Mouse (Mus musculus) CH12.LX (cell line): Measurements from ENCODE around the gene Sod3. TPM values are rescaled to one million over a fixed set of nuclear protein-coding genes. Genes with fewer than 3 reads are reported as not detected.

Source experiments
- DNase-seq: peaks from one replicate; pipeline ENCODE4 v3.0.0-alpha.2; 2013; ENCODE audit errors: extremely low read depth
- H3K27ac ChIP-seq: 2 replicates; pipeline ENCODE4 v1.5.1; 2012; ENCODE audit warnings: low read depth, mild to moderate bottlenecking, control low read depth, moderate library complexity; ENCODE audit not compliant: insufficient read depth
- H3K27me3 ChIP-seq: replicated peaks from 2 replicates; pipeline ENCODE3; 2012; ENCODE audit warnings: inconsistent platforms
- H3K36me3 ChIP-seq, 2 experiments: replicated peaks in 1 of 2; 2 replicates each; pipeline versions ENCODE3 to v1.6.1; 2012; ENCODE audit warnings: inconsistent platforms in 1 of 2, low read length in 1 of 2, mild to moderate bottlenecking in 1 of 2, mixed read lengths in 1 of 2, moderate library complexity in 1 of 2; ENCODE audit not compliant: control insufficient read depth in 1 of 2, insufficient read depth in 1 of 2
- H3K4me1 ChIP-seq, 2 experiments: 2 replicates each; pipeline ENCODE4 v1.6.1; 2012; ENCODE audit warnings: inconsistent platforms in 1 of 2, moderate library complexity in 1 of 2; ENCODE audit not compliant: insufficient read depth in 2 of 2, control insufficient read depth in 1 of 2
- H3K4me2 ChIP-seq: 2 replicates; pipeline ENCODE4 v1.6.1; 2012; ENCODE audit warnings: low read depth, mild to moderate bottlenecking, control low read depth; ENCODE audit not compliant: poor library complexity, insufficient read depth, severe bottlenecking
- H3K4me3 ChIP-seq, 3 experiments: fragments of 150-350 bp in 1 of 3; sonication (generic) in 1 of 3; replicated peaks in 1 of 3; 2 replicates each; pipeline versions ENCODE3 to v1.5.1; 2011 to 2012; ENCODE audit warnings: low read depth in 2 of 3, low read length in 2 of 3, mild to moderate bottlenecking in 2 of 3, moderate library complexity in 2 of 3, control low read depth in 1 of 3, improper control_type of control experiment in 1 of 3, inconsistent platforms in 1 of 3, mixed read lengths in 1 of 3; ENCODE audit not compliant: poor library complexity in 1 of 3
- H3K79me2 ChIP-seq: replicated peaks from 2 replicates; pipeline ENCODE4 v1.6.1; 2012; ENCODE audit warnings: mild to moderate bottlenecking, moderate library complexity; ENCODE audit not compliant: control insufficient read depth, poor library complexity, insufficient read depth, severe bottlenecking; ENCODE audit errors: extremely low read depth
- H3K9ac ChIP-seq: 2 replicates; pipeline ENCODE4 v1.6.1; 2012; ENCODE audit warnings: low read depth, mild to moderate bottlenecking, control low read depth, moderate library complexity; ENCODE audit not compliant: insufficient read depth
- H3K9me3 ChIP-seq: replicated peaks from 2 replicates; pipeline ENCODE3; 2012; ENCODE audit warnings: low read length, inconsistent platforms, mixed read lengths
- BHLHE40 ChIP-seq: IDR thresholded peaks from 2 replicates; pipeline ENCODE4 v1.6.1; 2011; ENCODE audit warnings: mild to moderate bottlenecking, low read depth, low read length, improper control_type of control experiment
- CHD2 ChIP-seq: IDR thresholded peaks from 2 replicates; pipeline ENCODE4 v1.6.1; 2011; ENCODE audit warnings: low read length, improper control_type of control experiment
- ELF1 ChIP-seq: IDR thresholded peaks from 2 replicates; pipeline ENCODE4 v1.6.1; 2014; ENCODE audit warnings: low read depth, mild to moderate bottlenecking, inconsistent platforms, low read length, improper control_type of control experiment
- EP300 ChIP-seq: IDR thresholded peaks from 2 replicates; pipeline ENCODE4 v1.6.1; 2011; ENCODE audit warnings: low read length, improper control_type of control experiment
- ETS1 ChIP-seq: conservative IDR thresholded peaks from 2 replicates; pipeline ENCODE4 v1.6.1; 2012; ENCODE audit warnings: low read depth, mild to moderate bottlenecking, inconsistent platforms, low read length, improper control_type of control experiment, moderate library complexity
- IRF4 ChIP-seq: IDR thresholded peaks from 2 replicates; pipeline ENCODE4 v1.6.1; 2014; ENCODE audit warnings: low read depth, mild to moderate bottlenecking, inconsistent platforms, low read length, improper control_type of control experiment
- JUN ChIP-seq: IDR thresholded peaks from 2 replicates; pipeline ENCODE4 v1.6.1; 2011; ENCODE audit warnings: low read depth, mild to moderate bottlenecking, low read length, improper control_type of control experiment, moderate library complexity; ENCODE audit not compliant: insufficient read depth
- JUND ChIP-seq: conservative IDR thresholded peaks from 2 replicates; pipeline ENCODE4 v1.6.1; 2011; ENCODE audit warnings: low read depth, low read length, improper control_type of control experiment
- MAX ChIP-seq: IDR thresholded peaks from 2 replicates; pipeline ENCODE4 v1.6.1; 2011; ENCODE audit warnings: low read length, improper control_type of control experiment
- MAZ ChIP-seq: IDR thresholded peaks from 2 replicates; pipeline ENCODE4 v1.6.1; 2012; ENCODE audit warnings: low read depth, mild to moderate bottlenecking, inconsistent platforms, low read length, improper control_type of control experiment, moderate library complexity
- MEF2A ChIP-seq: IDR thresholded peaks from 2 replicates; pipeline ENCODE4 v1.6.1; 2014; ENCODE audit warnings: low read depth, mild to moderate bottlenecking, inconsistent platforms, low read length, improper control_type of control experiment, borderline replicate concordance
- MYC ChIP-seq: IDR thresholded peaks from 2 replicates; pipeline ENCODE4 v1.6.1; 2011; ENCODE audit warnings: low read depth, mild to moderate bottlenecking, improper control_type of control experiment, low read length
- NELFE ChIP-seq: IDR thresholded peaks from 2 replicates; pipeline ENCODE4 v1.6.1; 2011; ENCODE audit warnings: low read depth, low read length, improper control_type of control experiment
- RAD21 ChIP-seq: IDR thresholded peaks from 2 replicates; pipeline ENCODE4 v1.6.1; 2011; ENCODE audit warnings: low read depth, mild to moderate bottlenecking, low read length, improper control_type of control experiment, moderate library complexity
- RCOR1 ChIP-seq: conservative IDR thresholded peaks from 2 replicates; pipeline ENCODE4 v1.6.1; 2012; ENCODE audit warnings: low read depth, mild to moderate bottlenecking, inconsistent platforms, low read length, improper control_type of control experiment
- SMC3 ChIP-seq: IDR thresholded peaks from 2 replicates; pipeline ENCODE4 v1.6.1; 2011; ENCODE audit warnings: low read depth, low read length, improper control_type of control experiment
- TCF12 ChIP-seq: IDR thresholded peaks from 2 replicates; pipeline ENCODE4 v1.6.1; 2014; ENCODE audit warnings: low read depth, mild to moderate bottlenecking, inconsistent platforms, low read length, improper control_type of control experiment
- UBTF ChIP-seq: IDR thresholded peaks from 2 replicates; pipeline ENCODE4 v1.6.1; 2012; ENCODE audit warnings: low read depth, mild to moderate bottlenecking, inconsistent platforms, low read length, improper control_type of control experiment, moderate library complexity
- USF1 ChIP-seq: IDR thresholded peaks from 2 replicates; pipeline ENCODE4 v1.6.1; 2014; ENCODE audit warnings: low read depth, mild to moderate bottlenecking, inconsistent platforms, low read length, improper control_type of control experiment
- USF2 ChIP-seq: conservative IDR thresholded peaks from 2 replicates; pipeline ENCODE4 v1.6.1; 2011; ENCODE audit warnings: low read depth, low read length, improper control_type of control experiment
- ZC3H11A ChIP-seq: IDR thresholded peaks from 2 replicates; pipeline ENCODE4 v1.6.1; 2012; ENCODE audit warnings: low read depth, mild to moderate bottlenecking, inconsistent platforms, low read length, improper control_type of control experiment
- ZKSCAN1 ChIP-seq: IDR thresholded peaks from 2 replicates; pipeline ENCODE4 v1.6.1; 2012; ENCODE audit warnings: low read depth, inconsistent platforms, low read length, improper control_type of control experiment, borderline replicate concordance
- ZNF384 ChIP-seq: IDR thresholded peaks from 2 replicates; pipeline ENCODE4 v1.6.1; 2012; ENCODE audit warnings: low read depth, low read length, improper control_type of control experiment, inconsistent platforms
- dilution Hi-C: fragments of 300-500 bp; cut with MboI; formaldehyde crosslinking; loops from 2 replicates; pipeline ENCODE4 v1.14.3; 2020; ENCODE audit warnings: low sequenced_read_pairs; ENCODE audit not compliant: extremely low pct_unique_long_range_greater_than_20kb, extremely low pct_ligation_motif_present
- in situ Hi-C: fragments of 300-500 bp; cut with MboI; formaldehyde crosslinking; loops from 3 replicates; pipeline ENCODE4 v1.14.3; 2019; ENCODE audit warnings: low sequenced_read_pairs, low pct_ligation_motif_present, low pct_unique_long_range_greater_than_20kb, mixed read lengths
- polyA plus RNA-seq: library from polyadenylated mRNA; unstranded; fragments of >175 nt; gene quantifications from 2 replicates; pipeline ENCODE4 v1.2.1, GENCODE M21; 2012; ENCODE audit warnings: low read depth; ENCODE audit not compliant: insufficient read length
- total RNA-seq, 2 experiments: library from RNA; depleted of rRNA; stranded (reverse); fragments of 300-350 nt in 1 of 2; fragments of >200 nt in 1 of 2; gene quantifications; 2 replicates each; pipeline ENCODE4 v1.2.3; 2012 to 2014

Sod3 gene
- total and polyA plus RNA-seq, 3 experiments = not detected

- TF ChIP-seq SMC3 = no peak
Observed at GRCm38 (mm10) chr5:52370901-52371300, 7.3 kb downstream of the Sod3 start (continued).

DNA sequence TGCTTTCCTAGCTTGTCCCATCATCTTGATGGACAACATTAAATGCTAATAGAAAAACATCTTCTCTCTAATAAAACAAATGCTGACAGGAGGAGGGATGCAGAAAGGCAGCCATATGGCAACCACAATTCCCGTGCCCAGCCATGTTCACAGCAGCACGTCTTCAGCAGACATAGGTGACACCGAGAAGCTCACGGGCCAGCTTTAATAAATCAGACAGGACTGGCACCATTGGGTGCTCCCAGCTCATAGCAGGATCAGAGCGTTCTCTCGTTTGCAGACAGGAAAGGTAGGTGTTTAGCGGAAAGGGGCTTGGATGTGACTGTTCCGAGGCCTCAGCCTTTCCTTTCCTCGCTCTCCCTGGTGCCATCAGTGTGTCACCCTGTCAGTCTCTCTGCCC, 12.3 kb downstream of the Sod3 start:
- in situ Hi-C loops (no loop called here), dilution Hi-C loops (no loop called here)
- Histone ChIP-seq H3K27me3 (no peaks in the 10 kb centered on the region), H3K4me1 (peaks cover 0 to 16% of the 10 kb centered on the region in 2 experiments; a peak in 2 of 4 replicates), H3K79me2 (no peaks in the 10 kb centered on the region), H3K4me2 (no peak overlapping the region), H3K27ac (no peak overlapping the region), H3K4me3 (no peak overlapping the region), H3K9ac (no peak overlapping the region), H3K9me3 (no peaks in the 10 kb centered on the region), H3K36me3 (no peaks in the 10 kb centered on the region)
- TF ChIP-seq ETS1 (no peak), IRF4 (no peak), RCOR1 (no peak), USF2 (no peak), NELFE (no peak), JUND (no peak), RAD21 (no peak), MAZ (no peak), MAX (no peak)
- DNase-seq = no peak

GRCm38 (mm10) chr5:52382837-52383236, 19.2 kb downstream of the Sod3 start:
- no peaks in the 10 kb centered on the region for H3K79me2 ChIP-seq
- TF ChIP-seq ELF1 = no peak
- no peak for TF ChIP-seq BHLHE40
- TF ChIP-seq JUN = no peak
- TF ChIP-seq RAD21 = no peak
- TF ChIP-seq RCOR1 = no peak
- no peak for TF ChIP-seq MYC
- TF ChIP-seq TCF12 = no peak
- TF ChIP-seq USF1 = no peak
- TF ChIP-seq CHD2 = no peak
- TF ChIP-seq EP300 = no peak
- TF ChIP-seq UBTF = no peak
- no peak for TF ChIP-seq IRF4
- no peak for TF ChIP-seq MAZ
- TF ChIP-seq SMC3 = no peak
- no peak for TF ChIP-seq ZKSCAN1
- TF ChIP-seq ZC3H11A = no peak
- no peak for TF ChIP-seq MAX
- TF ChIP-seq ZNF384 = no peak
- no peak for TF ChIP-seq MEF2A
- H3K27me3 ChIP-seq = no peaks in the 10 kb centered on the region
- no peak overlapping the region for H3K9ac ChIP-seq
- H3K4me3 ChIP-seq = no peak overlapping the region
- no peaks in the 10 kb centered on the region for H3K36me3 ChIP-seq
- DNase-seq = no peak
- no peak overlapping the region for H3K27ac ChIP-seq
- dilution Hi-C loops (no loop called here), in situ Hi-C loops (no loop called here)
- no peaks in the 10 kb centered on the region for H3K9me3 ChIP-seq
- H3K4me2 ChIP-seq = no peak overlapping the region
- H3K4me1 ChIP-seq = peaks cover 0 to 7% of the 10 kb centered on the region in 2 experiments; a peak in 2 of 4 replicates
